Mouse (Mus musculus): ENCODE results near the gene Vwa3b.
"Not testable (repeated sequence)": the region's sequence is repeated elsewhere in the genome, so short reads cannot be mapped to it uniquely, and the experiment has no call there.

Gene Vwa3b

GRCm38 (mm10) chr1:37025962-37026686, at the start of gene Vwa3b:
Vwa3b (plus strand) TSS chr1:37026596.
- no peak for DNase-seq (ENCODE audit: low read depth, low spot score)

- no peak for DNase-seq (ENCODE audit: low read depth, low spot score)
These were observed 49.6 kb upstream of the Vwa3b start for GRCm38 (mm10) chr1:36976770-36977169.

DNA sequence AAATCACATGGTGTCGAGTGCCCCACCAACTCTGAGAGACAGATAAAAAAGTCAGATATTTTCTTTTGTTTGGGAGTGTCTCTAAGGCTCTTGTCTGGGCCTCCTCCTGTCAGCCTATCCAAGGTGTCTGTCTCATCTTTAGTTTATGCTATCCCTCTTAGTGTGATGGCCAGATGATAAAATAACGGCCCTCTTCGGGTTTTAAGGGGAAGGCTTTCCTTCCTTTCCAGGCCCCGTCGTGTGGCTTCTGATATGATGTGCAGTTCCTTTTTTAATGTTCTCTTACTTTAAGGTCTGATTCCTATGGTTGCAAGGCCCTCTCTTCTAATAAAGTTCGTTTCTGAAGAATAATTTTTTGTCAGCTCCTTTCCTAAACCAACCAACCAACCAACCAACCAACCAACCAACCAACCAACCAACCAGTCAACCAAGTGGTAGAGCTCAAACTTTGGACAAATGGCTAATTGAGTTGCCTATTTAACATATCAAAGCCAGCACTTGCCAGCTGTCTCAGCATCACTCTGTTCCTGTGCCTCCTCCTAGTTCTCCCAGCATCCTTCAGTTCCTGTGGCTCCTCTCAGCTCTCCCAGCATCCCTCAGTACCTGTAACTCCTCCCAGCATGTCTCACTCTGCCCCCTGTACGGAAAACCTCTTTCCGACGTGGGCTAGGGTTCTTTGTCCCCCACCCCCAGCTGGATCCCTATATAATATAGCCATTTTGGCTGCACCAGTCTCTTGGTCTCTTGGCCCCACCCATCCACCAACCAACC, 44.0 kb upstream of the Vwa3b start:
- DNase-seq (ENCODE audit: low read depth, low spot score), result no peak

DNA sequence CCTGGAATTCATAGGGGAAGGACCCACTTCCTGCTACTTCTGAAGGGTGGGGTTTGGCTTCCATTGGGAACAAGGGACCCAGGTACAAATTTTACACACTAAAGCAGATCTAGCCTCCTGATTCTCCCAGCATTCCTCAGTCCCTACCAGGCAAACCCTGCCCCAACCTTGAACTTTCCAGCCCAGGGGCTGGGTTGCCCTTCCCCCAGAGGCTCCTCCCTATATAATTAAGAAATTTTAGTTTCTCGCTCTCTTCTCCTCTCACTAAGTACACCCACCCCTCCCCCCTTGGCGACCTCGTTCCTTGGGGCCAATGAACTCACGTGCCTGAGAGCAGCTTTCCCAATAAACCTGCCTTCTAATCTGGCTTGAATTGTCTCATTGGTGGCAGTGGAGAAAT, 42.6 kb upstream of the Vwa3b start:
- no peak for DNase-seq (ENCODE audit: low read depth, low spot score)

DNA sequence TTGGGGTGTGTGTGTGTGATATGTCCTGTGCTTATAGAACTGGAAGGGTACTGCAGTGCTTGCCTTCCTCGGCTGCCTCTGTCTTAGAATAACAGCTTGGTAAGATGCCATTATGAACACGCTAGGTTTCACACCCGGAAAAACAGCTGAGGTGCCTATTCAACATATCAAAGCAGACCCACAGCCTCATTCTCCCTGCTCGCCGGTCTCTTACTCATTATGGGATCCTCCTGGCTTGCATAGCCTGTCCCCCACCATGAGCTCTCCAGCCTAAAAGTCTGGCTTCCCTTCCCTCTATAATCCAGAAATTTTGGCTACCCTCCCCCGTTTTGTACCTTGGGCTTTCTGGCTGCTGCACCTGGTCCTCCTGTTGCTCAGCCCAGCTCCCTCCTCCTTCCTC, 42.0 kb upstream of the Vwa3b start:
- DNase-seq (ENCODE audit: low read depth, low spot score), result no peak

DNA sequence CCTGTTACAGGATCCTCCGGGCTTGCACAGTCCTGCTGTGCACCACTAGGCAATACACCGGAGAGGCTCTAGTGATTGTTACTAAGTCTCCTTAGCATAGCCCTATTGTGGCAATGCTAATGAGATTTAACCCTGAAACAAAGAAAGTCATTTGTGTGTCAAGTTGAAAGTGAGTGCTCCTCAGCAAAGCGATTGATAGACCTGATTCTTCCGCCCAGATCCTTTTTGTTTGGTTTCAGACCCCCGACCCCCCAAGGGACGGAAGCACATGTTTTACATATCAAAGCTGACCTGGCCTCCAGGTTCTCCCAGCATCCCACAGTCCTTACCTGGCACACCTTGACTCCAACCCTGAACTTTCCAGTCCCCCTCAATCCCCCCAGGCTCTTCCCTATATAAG, 40.5 kb upstream of the Vwa3b start:
- DNase-seq (ENCODE audit: low read depth, low spot score), result no peak

DNA sequence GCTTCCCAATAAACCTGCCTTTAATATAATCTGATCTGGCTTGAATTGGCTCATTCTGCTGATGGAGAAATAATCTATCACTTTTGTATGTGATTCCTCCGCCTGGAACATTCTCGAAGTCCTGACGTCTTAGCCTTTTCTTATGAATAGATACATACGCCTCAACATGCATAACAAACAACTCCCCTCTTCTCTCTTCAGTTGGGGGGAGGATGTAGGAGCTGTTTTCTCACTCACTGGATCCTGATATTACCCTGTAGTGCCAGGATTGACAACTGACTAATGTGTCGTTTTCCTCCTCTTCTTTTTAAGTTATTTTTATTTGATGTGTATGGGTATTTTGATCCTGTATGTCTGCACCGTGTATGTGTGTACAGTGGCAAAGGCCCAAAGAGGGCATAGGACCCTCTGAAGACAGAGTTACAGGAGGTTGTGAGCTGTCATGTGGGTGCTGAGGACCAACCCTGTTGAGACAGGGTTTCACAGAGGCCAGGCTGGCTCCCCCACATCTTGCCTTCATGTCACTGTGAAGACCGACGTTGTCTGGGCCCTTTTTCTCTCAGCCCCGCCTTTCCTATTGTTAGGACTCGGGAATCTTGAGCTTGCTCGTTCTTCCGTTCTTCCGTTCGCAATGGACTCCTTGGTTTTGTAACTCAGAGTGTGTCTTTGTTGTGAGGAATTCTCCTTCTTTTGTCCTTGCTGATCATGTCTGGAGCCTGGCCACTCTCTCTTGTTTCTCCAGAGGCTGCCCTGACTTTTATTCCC, 39.8 kb upstream of the Vwa3b start:
- no peak for DNase-seq (ENCODE audit: low read depth, low spot score)

DNA sequence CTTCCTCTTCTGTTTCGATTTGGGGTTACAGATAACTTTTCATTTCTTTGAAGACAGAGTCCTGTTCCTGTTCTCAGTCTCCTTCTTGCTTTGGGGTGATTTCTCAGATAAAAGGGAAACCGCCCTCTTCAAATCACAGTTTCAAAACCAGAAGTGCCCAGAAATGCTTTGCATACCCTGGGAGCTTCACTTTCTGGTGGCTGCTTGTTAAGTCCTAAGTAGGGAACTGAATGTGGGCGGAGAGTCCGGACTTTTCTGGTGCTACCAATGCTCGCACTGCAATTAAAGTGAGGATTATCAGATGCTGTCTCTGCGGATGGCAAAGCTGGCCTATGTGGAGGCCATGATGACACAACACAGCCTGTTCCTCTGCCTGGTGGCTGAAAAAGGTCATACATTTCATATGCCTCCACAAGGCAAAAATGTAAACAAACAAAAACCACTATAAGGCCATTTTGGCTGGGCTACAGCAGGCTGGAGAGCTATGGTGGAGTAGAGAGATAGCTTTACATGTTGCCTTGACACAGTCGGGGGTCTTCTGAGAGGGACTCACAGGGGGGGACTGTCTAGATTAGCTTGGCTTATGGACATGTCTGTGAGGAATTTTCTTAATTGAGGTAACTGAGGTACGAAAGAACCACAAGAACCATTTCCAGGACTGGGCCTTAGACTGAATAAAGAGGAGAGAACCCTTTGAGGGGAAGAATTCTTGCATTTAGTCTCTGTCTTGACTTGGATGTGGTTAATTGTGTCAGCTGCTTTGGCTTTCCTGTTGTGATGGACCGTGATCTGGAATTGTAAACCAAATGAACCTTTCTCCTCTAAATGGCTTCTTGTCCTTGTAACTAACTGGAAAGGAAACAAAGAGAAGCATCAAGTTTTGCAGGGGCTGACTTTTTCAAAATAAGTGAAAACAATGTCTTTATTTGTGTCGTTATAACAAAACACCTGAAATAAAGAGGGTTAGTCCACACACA, 38.9 kb upstream of the Vwa3b start:
- DNase-seq (ENCODE audit: low read depth, low spot score), result no peak

- no peak for DNase-seq (ENCODE audit: low read depth, low spot score)
These were observed 38.2 kb upstream of the Vwa3b start for GRCm38 (mm10) chr1:36988161-36988560.

GRCm38 (mm10) chr1:36988561-36988960, 37.8 kb upstream of the Vwa3b start:
- DNase-seq (ENCODE audit: low read depth, low spot score), result no peak

GRCm38 (mm10) chr1:36994296-36994695, 32.1 kb upstream of the Vwa3b start:
- DNase-seq (ENCODE audit: low read depth, low spot score), result no peak

DNA sequence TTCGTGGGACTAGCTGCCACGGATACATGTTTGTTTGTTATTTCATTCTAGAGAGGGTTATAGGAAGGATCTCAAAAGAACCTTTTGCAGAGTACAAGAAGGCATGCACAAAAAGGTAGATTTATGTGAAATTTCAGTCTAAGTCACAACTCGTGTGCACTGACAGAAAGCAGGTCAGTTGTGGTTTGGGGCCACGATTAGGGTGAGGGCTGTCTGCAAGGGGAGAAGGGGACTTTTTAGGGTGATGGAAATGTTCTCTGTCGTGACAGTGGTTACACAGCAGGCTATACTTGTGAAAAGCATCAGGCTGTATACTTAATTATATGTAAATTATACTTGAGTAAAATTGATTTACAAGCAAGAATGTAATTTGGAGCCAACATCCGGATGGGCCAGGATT, 30.6 kb upstream of the Vwa3b start:
- DNase-seq (ENCODE audit: low read depth, low spot score), result no peak

GRCm38 (mm10) chr1:36996561-36997213, 29.7 kb upstream of the Vwa3b start:
- no peak for DNase-seq (ENCODE audit: low read depth, low spot score)

- no peak for DNase-seq (ENCODE audit: low read depth, low spot score)
These were observed 26.1 kb upstream of the Vwa3b start for GRCm38 (mm10) chr1:37000307-37000706.

GRCm38 (mm10) chr1:37001636-37002315, 24.6 kb upstream of the Vwa3b start:
- DNase-seq (ENCODE audit: low read depth, low spot score), result no peak

DNA sequence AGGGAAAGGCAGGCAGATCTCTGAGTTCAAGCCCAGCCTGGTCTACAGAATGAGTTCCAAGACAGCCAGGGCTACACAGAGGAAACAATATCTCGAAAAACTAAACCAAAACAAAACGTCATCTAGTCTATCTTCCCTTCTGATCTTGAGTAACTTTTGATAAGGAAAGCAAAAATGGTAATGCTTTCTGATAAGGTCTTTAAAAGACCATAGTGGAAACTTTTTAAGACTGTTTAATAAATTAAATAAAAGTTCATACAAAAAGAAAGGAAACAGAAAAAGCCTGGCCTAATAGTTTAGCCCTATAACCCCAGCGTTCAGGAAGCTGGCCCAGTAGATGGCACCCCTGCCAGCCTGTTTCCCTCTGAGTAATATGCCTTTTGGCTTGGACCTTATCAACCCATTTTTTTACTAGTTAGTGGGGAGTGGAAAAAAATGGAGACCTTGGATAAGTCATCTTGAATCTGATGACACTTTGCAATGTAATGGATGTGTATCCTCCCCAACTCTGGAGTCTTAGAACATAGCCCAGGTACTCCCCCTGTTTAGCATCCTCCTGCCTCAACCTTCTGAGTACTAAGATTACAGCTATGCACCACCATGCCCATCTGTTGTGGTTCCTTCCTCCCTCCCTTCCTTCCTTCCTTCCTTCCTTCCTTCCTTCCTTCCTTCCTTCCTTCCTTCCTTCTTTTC, 23.9 kb upstream of the Vwa3b start:
- DNase-seq (ENCODE audit: low read depth, low spot score), result no peak

GRCm38 (mm10) chr1:37004533-37004932, 21.9 kb upstream of the Vwa3b start:
- no peak for DNase-seq (ENCODE audit: low read depth, low spot score)

GRCm38 (mm10) chr1:37005036-37005435, 21.4 kb upstream of the Vwa3b start:
- DNase-seq (ENCODE audit: low read depth, low spot score), result no peak

DNA sequence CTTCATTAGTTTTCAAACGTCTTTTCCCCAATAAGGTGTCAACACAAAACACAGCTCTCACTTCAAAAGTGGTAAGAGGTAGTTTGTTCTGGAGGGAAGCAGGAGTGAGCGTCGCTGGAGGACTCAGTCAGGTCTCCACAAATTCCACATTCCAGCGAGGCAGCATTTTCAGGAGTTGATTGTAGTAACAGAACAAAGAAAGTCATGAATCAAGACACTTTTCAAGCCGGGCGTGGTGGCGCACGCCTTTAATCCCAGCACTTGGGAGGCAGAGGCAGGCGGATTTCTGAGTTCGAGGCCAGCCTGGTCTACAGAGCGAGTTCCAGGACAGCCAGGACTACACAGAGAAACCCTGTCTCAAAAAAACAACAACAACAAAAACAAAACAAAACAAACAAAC, 19.9 kb upstream of the Vwa3b start:
- DNase-seq (ENCODE audit: low read depth, low spot score), result not testable (repeated sequence)

GRCm38 (mm10) chr1:37009880-37010279, 16.5 kb upstream of the Vwa3b start:
- no peak for DNase-seq (ENCODE audit: low read depth, low spot score)
